Mouse (Mus musculus): Measurements from ENCODE around the gene Maneal. TPM values are rescaled to one million over a fixed set of nuclear protein-coding genes. Genes with fewer than 3 reads are reported as not detected.
A peak's percentile ranks its signal among the peaks of the same experiment; 100 is the strongest.

Maneal gene
- total and polyA plus RNA-seq, 3 experiments: 0.08 TPM; not detected in 2

DNA sequence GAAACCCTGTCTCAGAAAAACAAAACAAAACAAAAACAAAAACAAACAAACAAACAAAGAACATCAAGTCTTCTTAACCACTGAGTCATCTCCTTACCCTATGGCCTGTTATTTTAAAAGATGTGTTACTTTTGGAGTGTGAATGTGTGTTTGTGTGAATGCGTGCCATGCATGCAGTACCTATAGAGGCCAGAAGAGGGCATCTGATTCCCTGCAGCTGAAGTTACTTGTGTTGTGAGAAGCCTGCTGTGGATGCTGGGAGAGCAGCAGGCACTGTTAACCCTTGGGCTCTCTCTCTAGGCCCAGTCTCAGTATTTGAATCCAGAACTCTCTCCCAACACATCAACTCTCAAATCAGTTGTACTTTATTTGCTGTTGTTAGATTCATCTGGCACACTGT is 10.7 kb upstream of the Maneal start:
- no peak overlapping the region for H3K9ac ChIP-seq (ENCODE audit: insufficient read depth, low read depth)
- peaks cover 1% of the 10 kb centered on the region for H3K27me3 ChIP-seq (replicated peaks)
- TF ChIP-seq UBTF (IDR thresholded peaks at IDR 0.05; ENCODE audit: low read depth, low read length) (no peak), CTCF (conservative IDR thresholded peaks at IDR 0.05 in 1 of 2, IDR thresholded peaks at IDR 0.05 in 1 of 2; ENCODE audit: low read depth in 2 of 2, low read length in 2 of 2) (peak; percentile 25 to 28; a peak in 2 of 4 replicates), JUND (conservative IDR thresholded peaks at IDR 0.05; ENCODE audit: low read depth, low read length) (no peak), GABPA (IDR thresholded peaks at IDR 0.05; ENCODE audit: insufficient replicate concordance, low read depth, low read length) (no peak)
- H3K4me2 ChIP-seq (ENCODE audit: insufficient read depth, low read depth, poor library complexity, severe bottlenecking): no peak overlapping the region
- H3K79me2 ChIP-seq (replicated peaks; ENCODE audit: control insufficient read depth, extremely low read depth, insufficient read depth, poor library complexity, severe bottlenecking): no peaks in the 10 kb centered on the region
- DNase-seq (ENCODE audit: extremely low read depth): no peak
- no peaks in the 10 kb centered on the region for H3K4me1 ChIP-seq (ENCODE audit: control insufficient read depth in 1 of 2, insufficient read depth in 2 of 2)
- no peaks in the 10 kb centered on the region for H3K36me3 ChIP-seq (replicated peaks in 1 of 2; ENCODE audit: control insufficient read depth in 1 of 2, insufficient read depth in 1 of 2, low read length in 1 of 2)
- dilution Hi-C loops (cut with MboI; ENCODE audit: extremely low pct_ligation_motif_present, extremely low pct_unique_long_range_greater_than_20kb, low sequenced_read_pairs): no loop called here
- peaks cover 25% of the 10 kb centered on the region for H3K9me3 ChIP-seq (replicated peaks; ENCODE audit: low read length)
- no peak overlapping the region for H3K27ac ChIP-seq (ENCODE audit: insufficient read depth, low read depth)
- in situ Hi-C loops (cut with MboI; ENCODE audit: low pct_ligation_motif_present, low pct_unique_long_range_greater_than_20kb, low sequenced_read_pairs): no loop called here
- no peak overlapping the region for H3K4me3 ChIP-seq (replicated peaks in 1 of 3; ENCODE audit: low read depth in 2 of 3, low read length in 2 of 3, poor library complexity in 1 of 3)

DNA sequence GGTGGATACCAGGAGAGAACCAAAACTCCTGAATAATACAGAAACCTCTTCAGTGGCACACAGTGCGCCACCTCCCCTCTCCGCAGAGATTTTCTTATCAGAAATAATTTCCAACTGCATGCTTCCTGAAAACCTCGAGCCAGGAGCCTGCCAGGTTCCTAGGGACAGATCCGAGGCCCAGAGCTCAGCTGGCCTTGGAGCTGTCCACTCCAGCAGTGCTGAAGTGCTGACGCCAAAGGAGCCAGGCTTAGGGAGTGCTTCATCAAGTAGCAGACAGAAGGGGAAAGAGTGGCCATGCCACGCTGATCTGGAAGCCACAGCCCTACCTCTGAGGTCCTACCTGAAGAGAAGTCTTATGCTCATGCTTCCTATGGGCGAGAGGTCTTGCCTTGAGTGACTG is 1.5 kb downstream of the Maneal start:
- in situ Hi-C loops (cut with MboI; ENCODE audit: low pct_ligation_motif_present, low pct_unique_long_range_greater_than_20kb, low sequenced_read_pairs): no loop called here
- DNase-seq (ENCODE audit: extremely low read depth): no peak
- Histone ChIP-seq H3K27me3 (replicated peaks) (no peaks in the 10 kb centered on the region), H3K9ac (ENCODE audit: insufficient read depth, low read depth) (no peak overlapping the region), H3K27ac (ENCODE audit: insufficient read depth, low read depth) (no peak overlapping the region), H3K4me2 (ENCODE audit: insufficient read depth, low read depth, poor library complexity, severe bottlenecking) (no peak overlapping the region), H3K36me3 (replicated peaks in 1 of 2; ENCODE audit: control insufficient read depth in 1 of 2, insufficient read depth in 1 of 2, low read length in 1 of 2) (peaks cover 18 to 29% of the 10 kb centered on the region in 2 experiments), H3K9me3 (replicated peaks; ENCODE audit: low read length) (peaks cover 10% of the 10 kb centered on the region), H3K79me2 (replicated peaks; ENCODE audit: control insufficient read depth, extremely low read depth, insufficient read depth, poor library complexity, severe bottlenecking) (no peaks in the 10 kb centered on the region), H3K4me1 (ENCODE audit: control insufficient read depth in 1 of 2, insufficient read depth in 2 of 2) (no peaks in the 10 kb centered on the region), H3K4me3 (replicated peaks in 1 of 3; ENCODE audit: low read depth in 2 of 3, low read length in 2 of 3, poor library complexity in 1 of 3) (no peak overlapping the region)
- dilution Hi-C loops (cut with MboI; ENCODE audit: extremely low pct_ligation_motif_present, extremely low pct_unique_long_range_greater_than_20kb, low sequenced_read_pairs): no loop called here
- no peak for TF ChIP-seq HCFC1 (IDR thresholded peaks at IDR 0.05; ENCODE audit: low read depth, low read length)
- TF ChIP-seq SIN3A (IDR thresholded peaks at IDR 0.05; ENCODE audit: low read length): 0 out of 2 replicates have a peak, but pooled peaks have one; percentile 45
- no peak for TF ChIP-seq MAZ (IDR thresholded peaks at IDR 0.05; ENCODE audit: low read depth, low read length)

DNA sequence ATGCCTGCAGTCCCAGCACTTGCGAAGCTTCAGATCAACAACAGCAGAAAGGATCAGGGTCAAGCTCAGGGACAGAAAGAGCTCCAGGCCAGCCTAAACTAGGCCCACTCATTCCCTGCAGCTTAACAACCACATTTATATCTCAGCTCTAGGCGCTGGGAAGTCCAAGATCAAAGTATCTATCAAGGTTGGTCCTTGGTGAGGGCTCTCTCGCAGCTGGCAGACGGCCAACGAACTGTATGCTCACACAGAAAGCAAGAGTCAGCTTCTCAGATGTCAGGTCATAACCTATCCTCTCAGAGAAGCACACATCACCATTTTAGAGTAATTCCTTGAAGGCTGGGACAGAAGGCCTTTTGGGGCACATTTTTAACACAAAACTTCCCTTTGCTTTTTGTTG is 3.6 kb downstream of the Maneal start:
- dilution Hi-C loops (cut with MboI; ENCODE audit: extremely low pct_ligation_motif_present, extremely low pct_unique_long_range_greater_than_20kb, low sequenced_read_pairs) (no loop called here), in situ Hi-C loops (cut with MboI; ENCODE audit: low pct_ligation_motif_present, low pct_unique_long_range_greater_than_20kb, low sequenced_read_pairs) (loop anchor here (10.0 kb wide), 1 partner anchor 46 kb away; no protein-coding TSS in a partner anchor)
- DNase-seq (ENCODE audit: extremely low read depth): no peak
- H3K9me3 ChIP-seq (replicated peaks; ENCODE audit: low read length): peaks cover 10% of the 10 kb centered on the region
- H3K79me2 ChIP-seq (replicated peaks; ENCODE audit: control insufficient read depth, extremely low read depth, insufficient read depth, poor library complexity, severe bottlenecking): peaks cover 10% of the 10 kb centered on the region
- peaks cover 0 to 4% of the 10 kb centered on the region in 2 experiments; a peak in 1 of 4 replicates for H3K4me1 ChIP-seq (ENCODE audit: control insufficient read depth in 1 of 2, insufficient read depth in 2 of 2)
- H3K27me3 ChIP-seq (replicated peaks): no peaks in the 10 kb centered on the region
- H3K36me3 ChIP-seq (replicated peaks in 1 of 2; ENCODE audit: control insufficient read depth in 1 of 2, insufficient read depth in 1 of 2, low read length in 1 of 2): peaks cover 35 to 49% of the 10 kb centered on the region in 2 experiments
- H3K4me3 ChIP-seq (replicated peaks in 1 of 3; ENCODE audit: low read depth in 2 of 3, low read length in 2 of 3, poor library complexity in 1 of 3): no peak overlapping the region
- H3K4me2 ChIP-seq (ENCODE audit: insufficient read depth, low read depth, poor library complexity, severe bottlenecking): no peak overlapping the region
- no peak overlapping the region for H3K27ac ChIP-seq (ENCODE audit: insufficient read depth, low read depth)
- no peak overlapping the region for H3K9ac ChIP-seq (ENCODE audit: insufficient read depth, low read depth)
- TF ChIP-seq ZC3H11A (IDR thresholded peaks at IDR 0.05; ENCODE audit: low read depth, low read length) (no peak), HCFC1 (IDR thresholded peaks at IDR 0.05; ENCODE audit: low read depth, low read length) (no peak), JUN (IDR thresholded peaks at IDR 0.05; ENCODE audit: insufficient read depth, low read depth, low read length) (no peak), POLR2AphosphoS2 (IDR thresholded peaks at IDR 0.05; ENCODE audit: low read depth, low read length) (no peak), IRF4 (IDR thresholded peaks at IDR 0.05; ENCODE audit: low read depth, low read length) (no peak), ZNF384 (IDR thresholded peaks at IDR 0.05; ENCODE audit: low read depth, low read length) (no peak), CTCF (conservative IDR thresholded peaks at IDR 0.05 in 1 of 2, IDR thresholded peaks at IDR 0.05 in 1 of 2; ENCODE audit: low read depth in 2 of 2, low read length in 2 of 2) (no peak)

Data from CH12.LX (cell line).